Mouse (Mus musculus): ENCODE results near the gene Slc27a1. TPM values are rescaled to one million over a fixed set of nuclear protein-coding genes. Genes with fewer than 3 reads are reported as not detected.

Gene Slc27a1
- polyA plus RNA-seq, 1 experiment from 2014 or later = 15.5 TPM

- WGBS = 3% methylated on average over 15 of the region's 15 CpGs
Measured at GRCm38 (mm10) chr8:71561401-71561800, 7.3 kb upstream of the Slc27a1 start.

GRCm38 (mm10) chr8:71562751-71563150 is 5.9 kb upstream of the Slc27a1 start:
- Histone ChIP-seq H3K4me1 (ENCODE audit: control insufficient read depth, insufficient read depth, low read length) (no peaks in the 10 kb centered on the region), H3K4me3 (ENCODE audit: low read depth, low read length) (peak overlapping the region; percentile 31), H3K27ac (replicated peaks; ENCODE audit: low read depth, low read length) (no peak overlapping the region), H3K9ac (ENCODE audit: low read depth, low read length) (peak overlapping the region; percentile 40; the same call in 1 of the 2 replicates), H3K9me3 (ENCODE audit: control insufficient read depth, low read length) (no peaks in the 10 kb centered on the region), H3K4me2 (ENCODE audit: low read depth, low read length) (peak overlapping the region; percentile 52), H3K27me3 (replicated peaks; ENCODE audit: control insufficient read depth, insufficient read depth, low read length) (peaks cover 58% of the 10 kb centered on the region), H3K36me3 (ENCODE audit: control insufficient read depth, insufficient read depth, low read length) (no peaks in the 10 kb centered on the region)
- peak; percentile 50; the same call in 1 of the 2 replicates for ATAC-seq (ENCODE audit: low read depth)
- 1% methylated on average over 30 of the region's 33 CpGs for WGBS
- DNase-seq (ENCODE audit: low spot score) = no peak

More at GRCm38 (mm10) chr8:71561401-71561800, 7.3 kb upstream of the Slc27a1 start:
- no peaks in the 10 kb centered on the region for H3K9me3 ChIP-seq (ENCODE audit: control insufficient read depth, low read length)
- H3K27ac ChIP-seq (replicated peaks; ENCODE audit: low read depth, low read length) = no peak overlapping the region
- no peak overlapping the region for H3K4me2 ChIP-seq (ENCODE audit: low read depth, low read length)
- H3K4me3 ChIP-seq (ENCODE audit: low read depth, low read length) = no peak overlapping the region
- no peaks in the 10 kb centered on the region for H3K4me1 ChIP-seq (ENCODE audit: control insufficient read depth, insufficient read depth, low read length)
- peak; percentile 41; the same call in 1 of the 2 replicates for ATAC-seq (ENCODE audit: low read depth)
- DNase-seq (ENCODE audit: low spot score) = peak; percentile 72
- H3K9ac ChIP-seq (ENCODE audit: low read depth, low read length) = no peak overlapping the region
- H3K27me3 ChIP-seq (replicated peaks; ENCODE audit: control insufficient read depth, insufficient read depth, low read length) = peaks cover 71% of the 10 kb centered on the region
- no peaks in the 10 kb centered on the region for H3K36me3 ChIP-seq (ENCODE audit: control insufficient read depth, insufficient read depth, low read length)

- H3K36me3 ChIP-seq (ENCODE audit: control insufficient read depth, insufficient read depth, low read length) = no peaks in the 10 kb centered on the region
- no peak overlapping the region for H3K9ac ChIP-seq (ENCODE audit: low read depth, low read length)
- no peak overlapping the region for H3K4me3 ChIP-seq (ENCODE audit: low read depth, low read length)
- peaks cover 45% of the 10 kb centered on the region for H3K27me3 ChIP-seq (replicated peaks; ENCODE audit: control insufficient read depth, insufficient read depth, low read length)
- no peak overlapping the region for H3K27ac ChIP-seq (replicated peaks; ENCODE audit: low read depth, low read length)
- H3K9me3 ChIP-seq (ENCODE audit: control insufficient read depth, low read length) = no peaks in the 10 kb centered on the region
- no peak for ATAC-seq (ENCODE audit: low read depth)
- DNase-seq (ENCODE audit: low spot score) = no peak
- WGBS = 86% methylated on average over 4 of the region's 4 CpGs
- H3K4me2 ChIP-seq (ENCODE audit: low read depth, low read length) = no peak overlapping the region
- H3K4me1 ChIP-seq (ENCODE audit: control insufficient read depth, insufficient read depth, low read length) = 0 out of 2 replicates have a peak, but pooled peaks cover 4% of the 10 kb centered on the region
Measured at GRCm38 (mm10) chr8:71563992-71564391, 4.7 kb upstream of the Slc27a1 start.

- peaks cover 14% of the 10 kb centered on the region; the same call in 1 of the 2 replicates for H3K4me1 ChIP-seq (ENCODE audit: control insufficient read depth, insufficient read depth, low read length)
- H3K36me3 ChIP-seq (ENCODE audit: control insufficient read depth, insufficient read depth, low read length) = no peaks in the 10 kb centered on the region
- H3K4me3 ChIP-seq (ENCODE audit: low read depth, low read length) = no peak within 1 kb of the TSS
- H3K27ac ChIP-seq (replicated peaks; ENCODE audit: low read depth, low read length) = no peak within 1 kb of the TSS
- peaks cover 22% of the 10 kb centered on the region for H3K27me3 ChIP-seq (replicated peaks; ENCODE audit: control insufficient read depth, insufficient read depth, low read length)
- H3K4me2 ChIP-seq (ENCODE audit: low read depth, low read length) = no peak within 1 kb of the TSS
- no peak for ATAC-seq (ENCODE audit: low read depth)
- H3K9ac ChIP-seq (ENCODE audit: low read depth, low read length) = peak within 1 kb of the TSS; percentile 34; the same call in 1 of the 2 replicates
- no peak for DNase-seq (ENCODE audit: low spot score)
- no peaks in the 10 kb centered on the region for H3K9me3 ChIP-seq (ENCODE audit: control insufficient read depth, low read length)
- 72% methylated on average over 3 of the region's 3 CpGs for WGBS
Measured at GRCm38 (mm10) chr8:71566501-71566900, 2.2 kb upstream of the Slc27a1 start, which contains the start of gene Nxnl1. Gene Nxnl1 (minus strand): TSS chr8:71566601.

- Histone ChIP-seq H3K27ac (replicated peaks; ENCODE audit: low read depth, low read length) (no peak overlapping the region), H3K27me3 (replicated peaks; ENCODE audit: control insufficient read depth, insufficient read depth, low read length) (peaks cover 11% of the 10 kb centered on the region), H3K9ac (ENCODE audit: low read depth, low read length) (no peak overlapping the region), H3K36me3 (ENCODE audit: control insufficient read depth, insufficient read depth, low read length) (no peaks in the 10 kb centered on the region), H3K4me3 (ENCODE audit: low read depth, low read length) (no peak overlapping the region), H3K4me1 (ENCODE audit: control insufficient read depth, insufficient read depth, low read length) (peaks cover 15% of the 10 kb centered on the region; the same call in 1 of the 2 replicates), H3K4me2 (ENCODE audit: low read depth, low read length) (no peak overlapping the region), H3K9me3 (ENCODE audit: control insufficient read depth, low read length) (no peaks in the 10 kb centered on the region)
- no peak for DNase-seq (ENCODE audit: low spot score)
- ATAC-seq (ENCODE audit: low read depth) = no peak
- WGBS = 70% methylated on average over 7 of the region's 7 CpGs
Measured at GRCm38 (mm10) chr8:71567587-71567986, 1.1 kb upstream of the Slc27a1 start.

GRCm38 (mm10) chr8:71568941-71569340 is 259 bp downstream of the Slc27a1 start:
- Histone ChIP-seq H3K9ac (ENCODE audit: low read depth, low read length) (peak overlapping the region; percentile 74; the same call in 1 of the 2 replicates), H3K4me1 (ENCODE audit: control insufficient read depth, insufficient read depth, low read length) (peaks cover 19% of the 10 kb centered on the region; the same call in 1 of the 2 replicates), H3K36me3 (ENCODE audit: control insufficient read depth, insufficient read depth, low read length) (no peaks in the 10 kb centered on the region), H3K4me3 (ENCODE audit: low read depth, low read length) (peak overlapping the region; percentile 62), H3K27ac (replicated peaks; ENCODE audit: low read depth, low read length) (peak overlapping the region; percentile 81; the same call in 1 of the 2 replicates), H3K4me2 (ENCODE audit: low read depth, low read length) (peak overlapping the region; percentile 87), H3K9me3 (ENCODE audit: control insufficient read depth, low read length) (no peaks in the 10 kb centered on the region), H3K27me3 (replicated peaks; ENCODE audit: control insufficient read depth, insufficient read depth, low read length) (no peaks in the 10 kb centered on the region; the same call in 1 of the 2 replicates)
- WGBS = 10% methylated on average over 6 of the region's 6 CpGs
- ATAC-seq (ENCODE audit: low read depth) = no peak
- DNase-seq (ENCODE audit: low spot score) = no peak

- Histone ChIP-seq H3K4me3 (ENCODE audit: low read depth, low read length) (peak overlapping the region; percentile 62), H3K27me3 (replicated peaks; ENCODE audit: control insufficient read depth, insufficient read depth, low read length) (no peaks in the 10 kb centered on the region; the same call in 1 of the 2 replicates), H3K9ac (ENCODE audit: low read depth, low read length) (peak overlapping the region; percentile 74), H3K4me1 (ENCODE audit: control insufficient read depth, insufficient read depth, low read length) (peaks cover 19% of the 10 kb centered on the region; the same call in 1 of the 2 replicates), H3K9me3 (ENCODE audit: control insufficient read depth, low read length) (no peaks in the 10 kb centered on the region), H3K36me3 (ENCODE audit: control insufficient read depth, insufficient read depth, low read length) (no peaks in the 10 kb centered on the region), H3K4me2 (ENCODE audit: low read depth, low read length) (peak overlapping the region; percentile 87), H3K27ac (replicated peaks; ENCODE audit: low read depth, low read length) (peak overlapping the region; percentile 81)
- ATAC-seq (ENCODE audit: low read depth) (peak; percentile 75), DNase-seq (ENCODE audit: low spot score) (peak; percentile 96)
- under 1% methylated on average over 47 of the region's 51 CpGs for WGBS
Measured at GRCm38 (mm10) chr8:71569366-71570290, 946 bp downstream of the Slc27a1 start.

- under 1% methylated on average over 39 of the region's 41 CpGs for WGBS
- Histone ChIP-seq H3K9me3 (ENCODE audit: control insufficient read depth, low read length) (no peaks in the 10 kb centered on the region), H3K4me2 (ENCODE audit: low read depth, low read length) (peak overlapping the region; percentile 87), H3K4me3 (ENCODE audit: low read depth, low read length) (peak overlapping the region; percentile 62), H3K36me3 (ENCODE audit: control insufficient read depth, insufficient read depth, low read length) (no peaks in the 10 kb centered on the region), H3K27ac (replicated peaks; ENCODE audit: low read depth, low read length) (peak overlapping the region; percentile 81), H3K9ac (ENCODE audit: low read depth, low read length) (peak overlapping the region; percentile 74), H3K27me3 (replicated peaks; ENCODE audit: control insufficient read depth, insufficient read depth, low read length) (no peaks in the 10 kb centered on the region; the same call in 1 of the 2 replicates), H3K4me1 (ENCODE audit: control insufficient read depth, insufficient read depth, low read length) (peaks cover 19% of the 10 kb centered on the region; the same call in 1 of the 2 replicates)
- DNase-seq (ENCODE audit: low spot score) (peak; percentile 99), ATAC-seq (ENCODE audit: low read depth) (peak; percentile 91)
Measured at GRCm38 (mm10) chr8:71570291-71570954, 1.7 kb downstream of the Slc27a1 start.

Data from embryonic facial prominence, embryonic 14.5 days (tissue).